Mouse (Mus musculus): ENCODE data around the gene Fuca1.
A peak's percentile ranks its signal among the peaks of the same experiment; 100 is the strongest.
"Not testable (repeated sequence)": the region's sequence is repeated elsewhere in the genome, so short reads cannot be mapped to it uniquely, and the experiment has no call there.

Gene Fuca1

DNA sequence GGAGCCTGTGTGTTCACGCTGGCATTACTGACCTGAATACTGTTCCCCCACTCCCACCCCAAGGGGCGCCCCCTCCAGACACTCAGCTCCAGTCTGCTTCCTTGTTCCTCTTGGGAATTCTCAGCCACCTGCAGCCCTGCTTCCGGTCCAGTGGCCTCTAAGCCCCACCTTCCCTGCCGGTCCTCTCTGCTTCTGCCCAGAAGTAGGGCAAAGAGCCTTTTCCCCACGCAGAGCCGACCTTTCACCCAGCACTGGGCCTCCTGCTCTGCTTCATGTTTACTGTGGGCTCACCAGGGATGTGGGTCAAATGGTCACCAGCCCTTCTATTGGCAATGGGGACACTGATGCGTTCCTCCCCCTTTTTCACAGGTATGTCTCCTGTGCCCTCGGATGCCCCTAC is 37.8 kb downstream of the Fuca1 start:
- DNase-seq: no peak

DNA sequence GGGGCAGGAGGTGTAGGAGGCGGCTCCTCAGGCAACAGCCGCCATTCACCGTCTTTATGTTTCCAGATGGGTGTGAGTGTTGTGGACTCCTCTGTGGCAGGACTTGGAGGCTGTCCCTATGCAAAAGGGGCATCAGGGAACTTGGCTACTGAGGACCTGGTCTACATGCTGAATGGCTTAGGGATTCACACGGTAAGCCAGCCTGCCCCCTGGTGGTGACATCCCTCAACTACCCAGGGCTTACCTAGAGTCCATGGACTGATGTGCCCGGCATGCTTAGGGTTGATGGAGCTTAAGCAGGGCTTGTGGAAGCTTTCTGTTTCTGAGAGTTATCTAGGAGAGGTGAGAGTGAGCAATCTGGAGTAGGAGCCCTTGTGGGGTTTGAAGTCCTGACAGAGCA is 40.2 kb downstream of the Fuca1 start:
- DNase-seq: peak; percentile 89

DNA sequence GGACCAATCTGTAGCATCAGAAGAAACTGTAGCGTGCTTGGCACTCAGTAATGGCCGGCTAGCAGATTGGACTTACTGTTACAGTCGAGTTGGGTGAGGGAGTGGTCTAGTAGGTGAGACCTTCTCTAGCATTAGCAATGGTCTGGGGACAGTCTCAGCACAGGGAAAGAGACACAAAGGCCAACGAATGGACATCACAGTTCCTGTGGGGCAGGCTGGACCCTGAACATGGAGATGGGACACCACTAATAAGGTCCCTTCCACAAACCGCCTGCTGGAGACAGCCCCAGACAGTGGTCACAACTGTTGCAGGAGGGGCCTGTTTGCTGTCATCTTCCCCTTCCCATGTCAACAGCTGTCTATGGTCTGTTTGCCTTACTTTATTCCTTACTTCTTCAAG is 41.2 kb downstream of the Fuca1 start:
- DNase-seq: no peak

DNA sequence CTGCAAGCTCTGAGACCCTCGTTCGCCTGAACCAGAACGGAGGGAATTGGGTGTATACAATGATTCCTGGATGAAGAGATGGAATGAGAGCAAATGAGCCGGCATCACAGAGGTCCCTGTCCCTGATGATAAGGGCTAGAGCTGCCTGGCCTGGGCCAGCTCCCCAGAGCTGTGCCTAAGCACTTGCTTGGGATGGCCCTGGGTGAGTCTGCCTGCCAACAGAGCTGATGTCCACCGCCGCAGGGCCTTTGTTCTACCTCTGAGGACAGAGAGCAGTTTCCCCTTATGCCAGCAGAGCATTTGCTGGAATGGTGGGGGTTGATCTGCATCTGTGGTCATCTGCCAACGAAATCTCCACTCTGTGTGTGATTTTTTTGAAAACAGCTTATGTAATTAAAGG is 41.7 kb downstream of the Fuca1 start:
- no peak for DNase-seq

DNA sequence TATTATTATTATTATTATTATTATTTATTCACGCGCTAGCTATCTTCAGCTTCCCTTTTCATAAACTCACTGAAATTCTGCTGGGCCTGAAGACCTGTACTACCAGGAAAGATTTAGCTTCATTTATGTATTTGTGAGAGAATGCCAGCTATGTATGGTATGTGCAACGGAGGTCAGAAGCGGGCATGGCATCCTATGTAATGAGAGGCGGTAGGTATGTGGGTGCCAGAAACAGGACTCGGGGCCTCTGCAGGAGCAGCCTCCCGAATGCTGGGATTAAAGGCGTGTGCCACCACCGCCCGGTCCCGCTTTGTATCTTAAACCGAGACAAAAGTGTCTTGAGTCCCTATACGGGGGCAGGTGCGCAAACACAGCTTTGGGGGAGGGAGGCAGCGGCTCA is 42.4 kb downstream of the Fuca1 start:
- DNase-seq: no peak

DNA sequence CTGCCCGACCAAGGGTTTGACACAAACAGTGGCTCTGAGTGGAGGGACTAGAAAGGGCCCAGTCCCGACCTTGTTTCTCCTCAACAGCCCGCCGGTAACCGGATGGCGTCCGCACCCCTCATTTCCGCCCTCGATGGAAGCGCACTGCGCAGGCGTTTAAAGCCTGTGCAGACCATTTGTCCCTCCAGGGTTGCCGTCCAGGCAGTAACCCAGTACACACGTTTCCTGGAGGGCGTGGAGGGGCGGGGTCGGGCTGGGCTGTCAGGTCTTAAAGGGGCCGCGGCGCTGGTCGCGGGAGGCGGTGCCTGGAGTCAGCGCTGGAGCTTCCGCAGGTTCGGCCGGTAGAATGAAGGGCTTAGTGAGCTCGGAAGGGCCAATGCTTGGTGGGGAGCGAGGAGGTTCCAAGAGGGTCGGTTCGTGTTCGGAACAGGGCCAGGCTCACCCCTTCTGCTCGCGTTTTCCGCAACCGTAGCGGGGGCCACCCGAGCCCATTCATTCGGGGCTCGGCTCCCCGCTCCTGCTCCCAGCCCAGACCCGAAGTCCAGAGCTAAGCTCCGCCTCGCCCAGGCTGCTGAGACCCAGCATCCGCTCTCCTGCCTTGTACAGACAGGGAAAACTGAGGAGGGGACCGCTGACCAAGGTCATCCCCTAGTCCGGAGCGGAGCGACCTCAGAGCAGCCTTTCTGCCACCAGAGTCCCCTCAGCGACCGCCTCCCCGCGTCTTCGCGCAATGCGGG is 43.1 kb downstream of the Fuca1 start, which contains the start of gene Gale:
Gale (plus strand) TSS at position 271 of the 737 bp plus-strand sequence.
- peak; percentile 99 for DNase-seq

DNA sequence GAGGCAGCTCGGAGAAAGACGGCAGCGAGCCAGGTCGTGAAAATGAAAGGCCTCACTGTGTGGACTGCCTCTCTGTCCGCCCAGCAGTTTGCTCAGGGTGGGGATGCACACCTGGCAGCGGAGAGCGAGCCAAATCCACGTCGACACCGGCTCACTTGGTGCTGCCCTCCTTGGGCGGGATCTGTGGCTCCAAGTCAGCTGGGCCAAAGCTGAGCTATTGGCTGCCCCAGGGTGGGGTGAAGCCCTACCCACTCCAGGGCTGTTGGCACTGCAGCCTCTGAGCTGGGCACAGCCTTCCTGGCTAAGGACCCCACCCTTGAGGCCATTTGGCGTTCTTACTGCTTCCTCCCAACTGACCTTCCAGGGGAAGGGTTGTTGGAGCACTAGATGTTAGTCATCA is 43.9 kb downstream of the Fuca1 start:
- no peak for DNase-seq

DNA sequence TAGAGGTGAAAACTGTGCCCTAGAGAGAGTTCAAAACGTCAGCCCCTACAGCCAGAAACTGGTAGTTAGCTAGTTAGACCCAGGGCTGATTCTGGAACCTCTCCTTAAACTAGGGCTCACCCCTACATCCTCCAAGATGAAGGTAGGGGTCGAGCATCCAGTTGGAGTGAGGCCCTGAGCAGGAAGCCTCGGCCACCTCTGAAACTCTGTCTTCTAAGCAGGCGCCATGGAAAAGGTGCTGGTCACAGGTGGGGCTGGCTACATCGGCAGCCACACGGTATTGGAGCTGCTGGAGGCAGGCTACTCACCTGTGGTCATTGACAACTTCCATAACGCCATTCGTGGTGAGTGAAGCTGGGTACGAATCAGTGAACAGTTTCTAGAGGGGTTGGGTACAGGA is 44.6 kb downstream of the Fuca1 start:
- no peak for DNase-seq

DNA sequence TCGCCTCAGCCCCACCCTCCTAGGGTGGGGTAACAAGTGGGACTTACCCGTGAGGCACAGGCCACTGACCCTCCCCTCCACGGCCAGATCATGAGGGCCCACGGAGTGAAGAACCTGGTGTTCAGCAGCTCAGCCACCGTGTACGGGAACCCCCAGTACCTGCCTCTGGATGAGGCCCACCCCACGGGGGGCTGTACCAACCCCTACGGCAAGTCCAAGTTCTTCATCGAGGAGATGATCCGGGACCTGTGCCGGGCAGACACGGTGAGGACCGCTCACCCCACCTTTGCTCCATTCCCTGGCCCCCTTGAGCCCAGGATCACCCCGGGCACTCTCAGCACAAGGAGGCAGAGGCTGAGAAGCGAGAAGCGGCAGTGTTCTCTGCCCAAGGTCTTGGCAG is 45.7 kb downstream of the Fuca1 start:
- no peak for DNase-seq

DNA sequence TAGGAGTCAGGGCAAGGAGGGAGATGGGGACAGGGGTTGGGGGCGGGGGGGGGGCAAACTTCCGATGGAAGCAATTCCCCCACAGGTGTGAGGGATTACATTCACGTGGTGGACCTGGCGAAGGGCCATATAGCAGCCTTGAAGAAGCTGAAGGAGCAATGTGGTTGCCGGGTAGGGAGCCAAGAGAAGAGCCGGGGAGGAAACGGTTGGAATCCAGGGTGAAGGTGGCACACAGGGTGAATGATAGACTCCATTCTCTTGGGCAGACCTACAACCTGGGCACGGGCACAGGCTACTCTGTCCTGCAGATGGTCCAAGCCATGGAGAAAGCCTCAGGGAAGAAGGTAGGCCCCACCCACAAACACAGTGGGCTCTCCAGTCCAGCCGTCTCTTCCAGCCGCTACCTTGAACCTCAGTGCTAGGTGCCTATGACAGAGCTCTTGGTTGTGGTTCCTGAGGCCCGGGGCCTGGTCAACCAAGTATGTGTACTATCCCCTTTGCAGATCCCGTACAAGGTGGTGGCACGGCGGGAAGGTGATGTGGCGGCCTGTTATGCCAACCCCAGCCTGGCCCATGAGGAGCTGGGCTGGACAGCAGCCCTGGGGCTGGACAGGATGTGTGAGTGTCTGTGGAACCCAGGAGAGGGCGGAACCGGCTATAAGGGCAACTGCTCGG is 46.7 kb downstream of the Fuca1 start:
- no peak for DNase-seq

DNA sequence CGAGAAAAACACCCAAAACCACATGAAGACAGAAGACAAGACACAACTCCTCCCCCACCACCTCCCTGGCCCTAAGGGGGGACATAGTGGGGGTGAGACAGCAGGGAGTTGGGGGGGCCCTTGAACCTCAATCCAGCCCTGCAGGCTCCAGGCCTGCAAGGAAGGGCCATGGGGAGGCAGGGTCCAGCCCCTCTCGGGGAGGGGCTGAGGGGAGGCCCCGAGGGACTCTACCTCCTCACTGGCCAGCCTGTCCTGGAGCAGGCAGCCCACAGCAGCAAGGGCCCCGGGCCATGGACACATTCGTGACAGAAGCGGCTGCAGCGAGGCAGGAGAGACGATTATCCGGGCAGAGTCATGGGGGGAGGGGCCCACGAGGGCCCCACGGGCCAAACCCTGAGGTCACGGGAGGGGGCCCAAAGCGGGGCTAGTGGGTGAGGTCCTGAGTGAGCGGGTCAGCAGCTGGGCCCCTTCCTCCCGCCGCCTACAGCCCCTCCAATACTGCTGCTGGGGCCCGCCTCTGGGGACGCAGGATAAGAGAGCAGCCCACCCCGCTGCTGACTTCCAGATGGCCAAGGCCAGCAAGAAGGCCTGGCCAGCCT is 47.8 kb downstream of the Fuca1 start:
- DNase-seq: no peak

DNA sequence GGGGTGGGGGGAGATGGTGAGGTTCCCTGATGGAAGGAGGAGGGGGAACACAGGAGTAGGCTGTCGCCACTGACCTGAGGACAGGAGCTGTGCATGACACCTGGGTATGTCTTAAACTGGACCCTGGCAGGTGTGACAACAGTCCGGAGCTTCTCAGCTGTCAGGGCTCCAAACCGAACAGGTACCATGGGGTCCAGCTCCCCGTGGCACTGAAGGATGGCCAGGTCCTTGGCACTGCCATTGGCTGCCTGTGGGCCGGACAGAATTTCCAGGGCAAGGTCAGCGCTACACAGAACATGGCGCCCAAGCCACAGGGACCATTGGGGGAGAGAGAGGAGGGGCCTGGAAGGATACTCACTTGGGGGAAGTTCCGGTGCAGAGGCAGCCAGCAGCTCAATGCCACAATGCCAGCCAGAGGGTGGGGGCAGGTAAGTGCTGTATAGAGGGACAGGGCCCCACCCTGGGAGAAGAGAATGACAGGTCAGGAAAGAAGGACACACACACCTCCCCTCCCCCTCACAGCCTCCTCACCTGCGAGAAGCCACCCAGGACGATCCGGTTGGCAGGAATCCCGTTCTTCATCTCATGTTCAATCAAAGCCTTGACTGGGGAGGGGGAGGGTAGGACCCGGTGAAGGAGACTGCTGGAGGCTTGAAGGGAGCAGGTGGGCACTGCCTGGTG is 48.7 kb downstream of the Fuca1 start:
- DNase-seq: no peak

DNA sequence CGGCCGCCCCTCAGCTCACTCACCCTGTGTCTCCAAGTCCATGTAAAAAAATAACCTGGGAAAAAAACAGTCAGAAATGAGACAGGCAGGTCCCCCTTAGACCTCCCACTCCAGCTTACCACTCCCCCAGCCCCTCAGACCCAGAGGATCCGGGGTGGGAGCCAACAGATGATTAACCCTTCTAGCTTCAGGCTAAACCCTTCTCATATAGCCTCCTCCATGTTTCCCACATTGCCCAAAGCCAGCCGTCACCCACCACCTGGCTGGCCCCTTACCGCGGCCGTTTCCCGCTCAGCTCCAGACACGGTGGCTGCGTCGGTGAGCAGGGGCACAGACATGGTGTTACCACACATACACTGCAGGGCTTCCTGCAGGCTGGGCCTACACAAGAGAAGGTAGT is 50.0 kb downstream of the Fuca1 start:
- no peak for DNase-seq

DNA sequence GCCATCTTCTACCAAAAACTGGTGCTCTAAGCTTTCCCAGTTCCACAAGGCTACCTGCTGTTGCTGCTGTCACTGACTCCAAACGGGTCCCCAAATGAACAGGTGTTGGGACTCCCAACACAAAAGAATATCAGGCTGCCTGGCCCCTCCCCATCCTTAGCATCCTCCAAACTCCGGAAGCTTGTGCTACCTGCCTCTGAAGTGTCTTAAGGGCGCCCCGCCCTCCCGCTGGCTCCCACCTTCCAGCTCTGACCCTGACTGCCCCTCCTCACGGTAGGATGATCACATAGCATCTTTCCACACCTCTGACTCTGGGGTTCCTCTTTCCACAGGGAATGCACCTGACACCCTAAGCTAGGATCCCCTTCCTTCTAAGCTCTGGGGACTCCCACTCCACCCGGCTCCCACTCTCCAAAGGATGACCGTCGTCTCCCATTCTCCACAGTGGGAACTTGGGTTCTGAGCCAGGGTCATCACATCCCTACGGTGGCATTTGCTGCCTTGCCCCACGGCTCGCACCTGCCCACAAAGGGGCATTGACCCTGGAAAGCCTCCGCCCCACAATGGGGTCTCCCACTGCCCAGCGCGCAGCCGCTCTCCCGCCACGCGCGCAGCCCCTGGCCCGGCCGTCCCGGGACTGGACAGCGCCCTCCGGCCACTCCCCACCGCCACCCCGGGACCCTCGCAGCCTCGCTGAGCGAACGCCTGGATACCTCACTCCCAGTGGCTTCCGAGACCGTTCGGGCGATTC is 51.4 kb downstream of the Fuca1 start:
- DNase-seq: no peak

DNA sequence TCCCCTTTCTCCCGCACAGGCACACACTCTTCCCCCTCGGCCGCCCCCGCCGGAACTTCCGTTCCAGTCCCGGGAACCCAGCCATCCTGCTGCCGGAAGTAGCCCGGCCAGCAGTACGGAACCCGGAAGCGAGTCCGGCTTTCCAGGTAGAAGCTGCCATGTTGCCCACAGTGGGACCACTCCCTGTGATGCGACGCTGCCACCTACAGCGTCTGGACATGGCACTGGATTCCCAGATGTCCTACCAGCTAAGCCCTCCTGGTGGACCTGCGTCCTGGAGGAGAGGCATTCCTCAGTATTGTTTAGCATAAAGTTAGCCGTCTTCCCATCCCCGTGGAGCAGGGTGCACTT is 52.0 kb downstream of the Fuca1 start, which contains the start of gene Lypla2:
Lypla2 (minus strand) TSS at position 71 of the 351 bp plus-strand sequence.
- peak; percentile 92 for DNase-seq

DNA sequence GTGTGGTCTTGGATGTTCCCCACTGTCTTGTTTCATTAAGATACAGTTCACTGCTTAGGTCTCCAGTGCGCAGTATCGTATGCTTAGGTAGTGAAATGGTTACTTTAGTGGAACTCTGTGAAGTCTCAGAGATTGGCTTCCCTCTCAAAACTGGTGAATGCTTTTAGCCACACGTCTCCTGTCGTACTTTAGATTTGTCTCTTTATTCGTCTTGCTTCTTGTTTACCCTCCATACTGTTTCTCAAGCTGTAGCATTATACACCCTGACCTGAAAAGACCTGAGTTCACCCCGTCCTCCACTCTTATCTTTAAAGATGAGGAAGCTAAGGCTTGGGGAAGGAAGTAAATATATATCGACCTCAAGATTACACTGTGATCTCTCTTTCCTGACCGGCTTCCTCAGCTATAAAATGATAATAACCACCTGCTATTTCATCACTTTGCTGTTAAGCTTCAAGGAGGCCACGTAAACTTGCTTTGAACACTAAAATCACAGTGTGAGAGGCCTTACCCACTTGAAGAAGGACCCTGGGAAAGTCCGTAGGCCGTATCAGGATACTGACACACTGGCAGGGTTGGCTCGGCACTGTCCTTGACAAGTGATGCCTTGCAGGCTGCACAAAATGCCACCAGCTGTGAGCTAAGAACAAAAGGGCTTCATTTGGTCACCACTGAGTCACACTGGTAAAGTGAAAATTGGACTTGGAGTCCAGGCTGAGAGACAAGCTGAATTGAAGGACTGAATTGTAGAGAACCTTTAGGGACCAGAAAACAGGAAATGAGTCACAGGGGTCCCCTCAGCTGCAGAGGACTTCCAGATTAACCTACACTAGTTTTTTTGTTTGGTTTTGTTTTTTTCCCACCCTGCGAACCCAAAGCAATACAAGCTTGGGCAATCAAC is 52.6 kb downstream of the Fuca1 start:
- no peak for DNase-seq

DNA sequence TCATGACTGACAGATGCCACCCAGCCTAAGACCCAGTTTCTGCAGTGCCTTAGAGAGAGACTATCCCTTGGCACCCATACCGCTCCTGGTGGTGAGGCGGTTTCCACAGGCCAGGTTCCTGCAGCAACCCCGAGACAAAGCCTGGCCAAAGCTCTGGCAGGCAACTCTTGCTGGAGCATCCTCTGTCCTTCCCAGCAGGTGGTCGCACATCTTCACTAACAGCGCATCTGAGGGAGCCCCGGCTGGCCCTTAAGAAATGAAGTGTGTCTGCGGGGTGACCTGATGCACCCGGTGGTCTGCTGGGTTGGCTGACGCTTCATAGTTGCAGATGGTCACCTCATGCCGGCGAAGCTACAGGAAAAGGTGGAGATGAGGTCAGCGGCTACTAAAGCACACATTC is 55.6 kb downstream of the Fuca1 start:
- DNase-seq: no peak

DNA sequence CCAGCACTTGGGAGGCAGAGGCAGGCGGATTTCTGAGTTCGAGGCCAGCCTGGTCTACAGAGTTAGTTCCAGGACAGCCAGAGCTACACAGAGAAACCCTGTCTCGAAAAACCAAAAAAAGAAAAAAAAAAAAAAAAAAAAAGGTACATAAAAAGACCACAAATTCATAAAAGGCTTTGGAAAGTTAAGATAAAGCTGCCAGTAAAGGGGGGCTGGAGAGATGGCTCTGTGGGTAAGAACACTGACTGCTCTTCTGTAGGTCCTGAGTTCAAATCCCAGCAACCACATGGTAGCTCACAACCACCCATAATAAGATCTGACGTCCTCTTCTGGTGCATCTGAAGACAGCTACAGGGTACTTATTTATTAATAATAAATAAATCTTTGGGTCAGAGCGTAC is 59.7 kb downstream of the Fuca1 start:
- not testable (repeated sequence) for DNase-seq

DNA sequence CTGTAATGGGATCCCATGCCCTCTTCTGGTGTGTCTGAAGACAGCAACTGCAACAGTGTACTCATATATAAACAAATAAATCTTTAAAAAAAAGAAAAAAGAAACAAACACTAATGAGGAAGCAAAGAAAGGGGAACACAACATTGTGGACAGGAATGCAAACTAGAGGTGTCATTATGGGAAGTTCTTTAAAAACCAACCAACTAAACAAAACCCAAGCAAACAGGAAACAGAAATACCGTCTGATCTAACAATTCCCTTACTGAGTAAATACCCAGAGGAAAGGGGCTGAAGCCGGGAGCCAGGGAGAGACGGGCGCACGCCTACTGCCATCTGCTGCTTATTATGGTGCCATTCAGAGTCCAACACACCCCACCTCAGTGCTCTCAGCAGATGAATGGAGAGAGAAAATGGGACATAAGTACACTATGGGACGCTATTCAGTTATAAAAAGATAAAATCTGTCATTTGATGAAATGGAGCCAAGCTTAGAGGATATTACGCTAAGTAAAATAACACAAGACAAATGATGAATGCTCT is 61.1 kb downstream of the Fuca1 start:
- no peak for DNase-seq

DNA sequence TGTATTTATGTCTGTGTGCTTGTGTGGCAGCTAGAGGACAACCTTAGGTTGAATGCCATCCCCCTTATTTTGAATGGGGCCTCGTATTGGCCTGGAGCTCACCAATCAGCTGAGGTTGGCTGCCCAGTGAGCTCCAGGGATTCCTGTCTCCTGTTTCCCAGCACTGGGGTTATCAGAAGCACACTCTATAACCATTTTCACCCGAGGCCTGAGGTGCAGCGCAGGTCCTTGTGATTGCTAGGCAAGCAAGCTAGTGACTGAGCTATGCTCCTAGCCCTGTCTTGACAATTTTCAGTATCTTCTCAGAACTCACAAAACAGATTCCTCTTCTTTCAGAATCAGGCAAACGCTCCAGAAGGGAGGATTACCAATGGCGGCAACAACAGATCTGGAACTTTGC is 64.0 kb downstream of the Fuca1 start:
- DNase-seq: no peak

DNA sequence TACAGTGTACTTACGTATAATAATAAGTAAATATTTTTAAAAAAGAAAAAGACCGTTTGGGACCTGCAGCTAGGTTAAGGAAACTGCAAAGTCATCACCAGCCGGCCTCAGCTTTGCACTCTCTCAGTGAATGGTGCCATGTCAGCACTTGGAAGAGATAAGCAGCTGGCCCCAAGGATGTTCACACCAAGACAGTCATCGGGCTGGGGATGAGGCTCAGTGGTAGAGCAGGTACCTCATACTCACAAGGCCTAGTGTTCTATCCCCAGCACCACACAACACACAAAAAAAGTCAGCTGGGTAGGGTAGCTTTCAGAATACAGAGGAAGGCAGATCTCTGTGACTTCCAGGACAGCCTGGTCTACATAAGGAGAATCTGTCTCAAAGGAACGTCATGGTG is 64.7 kb downstream of the Fuca1 start:
- DNase-seq: no peak

DNA sequence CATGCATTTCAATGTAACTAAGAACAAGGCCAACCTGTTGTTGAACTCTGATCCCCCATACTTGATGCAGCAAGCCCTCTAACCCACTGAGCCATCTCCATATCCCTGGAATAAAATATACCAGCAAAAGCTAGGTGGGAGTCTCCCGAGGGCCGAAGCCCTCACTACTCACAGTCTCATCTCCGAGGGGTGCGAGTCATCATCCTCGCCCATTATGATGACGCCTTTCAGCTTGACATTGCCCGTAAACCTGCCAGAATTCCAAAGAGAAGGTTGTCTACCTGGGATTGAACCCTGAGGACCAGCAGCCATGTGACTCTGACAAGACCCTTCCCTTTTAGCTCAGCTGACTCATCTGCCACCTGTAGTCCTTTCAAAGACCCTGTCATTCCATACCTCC is 65.2 kb downstream of the Fuca1 start:
- no peak for DNase-seq

Measured in embryo, embryonic 11 days (tissue).